Mouse (Mus musculus): ENCODE results near the gene Ppara.
A peak's percentile ranks its signal among the peaks of the same experiment; 100 is the strongest.

Ppara gene

DNA sequence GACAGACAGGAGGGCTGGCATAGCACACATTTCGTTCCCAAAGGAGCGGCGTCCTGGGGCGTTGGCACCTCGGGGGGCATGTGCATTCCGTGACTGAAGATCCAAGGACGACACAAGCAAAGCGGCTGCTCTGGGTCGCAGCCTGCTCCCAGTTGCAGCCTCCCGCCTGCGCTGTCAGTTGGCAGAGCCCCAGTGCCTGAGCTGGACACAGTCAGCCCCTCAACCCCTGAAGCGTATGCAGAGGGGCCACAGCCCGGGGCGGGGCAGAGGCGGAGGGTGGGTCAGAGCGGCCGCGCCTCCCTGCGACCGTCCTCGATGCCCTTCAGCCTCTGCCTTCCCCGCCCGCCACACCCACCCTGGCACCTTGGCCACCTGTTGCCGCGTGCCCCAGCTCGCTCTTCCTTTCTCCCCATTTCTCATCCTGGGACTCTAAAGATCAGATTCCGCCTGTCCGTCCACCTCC lies at the start of gene Ppara:
Gene Ppara (plus strand): TSS at position 413 of the 463 bp plus-strand sequence.
- no peak for DNase-seq (ENCODE audit: low spot score in 2 of 2)

DNA sequence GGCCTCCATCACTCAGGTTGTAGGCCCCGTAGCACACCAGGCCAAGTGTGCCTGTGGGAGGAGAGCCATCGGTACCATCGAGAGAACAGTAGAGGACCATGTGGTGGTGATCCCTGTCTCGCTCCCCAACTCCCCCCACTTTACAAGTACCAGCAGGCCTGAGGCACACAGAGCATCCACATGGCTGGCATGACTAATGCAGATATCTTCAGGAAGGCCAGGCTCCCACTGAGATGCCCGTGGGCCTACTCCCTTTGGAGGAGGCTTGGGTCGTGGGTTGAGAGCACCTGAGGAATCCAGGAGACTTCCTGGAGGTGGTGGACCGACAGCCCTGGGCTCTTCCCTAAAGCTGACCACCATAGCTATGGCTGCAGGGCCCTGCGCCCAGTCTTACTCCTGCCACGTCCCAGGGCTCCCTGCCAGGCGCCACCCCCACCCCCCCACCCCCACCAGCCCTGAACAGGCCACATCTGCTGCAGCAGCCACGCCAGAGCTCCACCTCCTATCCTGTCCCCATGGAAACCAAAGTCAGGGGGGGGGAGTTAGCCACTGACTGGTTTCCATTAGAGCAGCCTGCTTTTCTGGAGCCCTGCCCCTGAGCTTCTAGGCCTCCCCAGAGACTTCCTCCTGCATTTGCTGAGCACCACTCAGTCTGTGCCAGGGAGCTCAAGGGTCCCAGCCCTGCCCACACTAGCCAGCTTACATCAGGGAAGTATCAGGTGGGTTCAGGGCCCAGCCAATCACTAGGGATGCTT lies 48.0 kb upstream of the Ppara start:
- peak in 1 of 2 experiments; percentile 68 for DNase-seq (ENCODE audit: low spot score in 2 of 2)

DNA sequence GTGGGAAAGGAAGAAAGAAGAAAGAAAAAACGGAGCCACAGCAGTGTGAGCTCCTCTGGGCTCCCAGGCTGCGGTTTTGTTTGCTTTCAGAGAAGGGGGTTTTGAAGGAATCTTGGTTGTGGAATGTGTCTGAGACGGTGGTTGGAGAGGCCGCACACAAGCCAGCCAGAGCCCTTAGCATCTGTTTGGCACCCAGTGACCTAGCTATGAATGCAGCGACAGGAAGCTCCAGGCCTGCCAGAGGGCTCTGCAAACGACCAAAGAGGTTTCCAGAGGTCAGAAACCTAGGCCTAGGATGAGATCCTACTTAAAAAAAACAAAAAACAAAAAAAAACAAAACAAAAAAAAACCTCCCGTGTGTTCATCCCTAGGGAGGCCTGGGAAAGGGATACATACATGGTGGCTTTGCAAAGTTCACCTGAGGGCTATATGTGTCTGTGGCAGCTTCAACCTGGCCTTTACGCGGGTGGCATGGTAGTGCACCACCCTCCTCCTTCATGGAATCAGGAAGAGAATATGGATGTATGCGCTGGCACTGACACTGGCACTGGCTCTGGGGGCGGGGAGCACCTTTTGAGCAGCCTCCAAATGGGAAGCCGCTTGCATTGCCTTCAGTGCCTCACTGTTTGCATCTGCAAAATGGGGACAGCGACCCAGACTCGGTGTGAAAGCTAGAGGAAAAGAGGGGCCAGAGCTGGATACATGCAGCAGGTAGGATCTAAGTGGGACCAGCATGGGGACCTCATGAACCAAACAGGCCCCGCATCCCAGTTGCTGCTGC lies 47.0 kb upstream of the Ppara start:
- DNase-seq (ENCODE audit: low spot score in 2 of 2) = no peak

DNA sequence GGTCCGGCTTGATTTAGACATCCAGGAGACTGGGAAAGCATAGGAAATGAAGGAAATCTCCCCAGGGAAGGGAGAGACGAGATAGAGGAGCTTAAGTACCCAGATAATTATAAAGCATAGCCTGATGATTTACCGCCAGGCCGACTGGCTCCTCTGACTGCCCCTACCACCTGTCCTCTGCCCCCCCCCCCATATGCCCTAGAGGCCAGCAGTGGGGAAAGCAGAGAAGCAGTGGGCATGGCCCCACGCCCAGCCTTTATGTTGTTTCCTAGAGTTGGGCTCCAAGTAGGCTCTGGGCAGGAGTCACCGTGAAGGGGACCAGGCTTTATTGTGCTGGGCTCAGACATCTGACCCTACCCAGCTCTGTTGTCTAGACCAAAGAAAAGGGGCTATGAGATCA lies 46.0 kb upstream of the Ppara start:
- DNase-seq (ENCODE audit: low spot score in 2 of 2) = no peak

DNA sequence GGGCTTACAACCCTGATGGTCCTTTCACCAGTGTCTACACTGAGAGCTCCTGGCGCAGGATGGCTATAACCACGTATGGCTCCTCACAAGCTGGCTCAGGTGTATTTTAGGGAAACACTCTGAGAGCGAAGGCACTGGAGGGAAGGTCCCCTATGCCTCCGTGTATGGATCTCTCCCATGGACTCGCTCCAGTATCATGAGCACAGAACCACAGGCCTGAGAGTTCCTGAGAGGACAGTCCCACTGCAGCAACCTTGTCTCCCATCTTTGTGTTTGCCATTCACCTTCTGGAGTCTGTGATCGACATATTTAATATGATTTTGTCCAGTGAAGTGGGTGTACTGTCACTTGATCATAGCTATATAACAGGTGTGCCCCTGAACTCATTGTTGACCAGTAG lies 45.3 kb upstream of the Ppara start:
- DNase-seq (ENCODE audit: low spot score in 2 of 2) = no peak

DNA sequence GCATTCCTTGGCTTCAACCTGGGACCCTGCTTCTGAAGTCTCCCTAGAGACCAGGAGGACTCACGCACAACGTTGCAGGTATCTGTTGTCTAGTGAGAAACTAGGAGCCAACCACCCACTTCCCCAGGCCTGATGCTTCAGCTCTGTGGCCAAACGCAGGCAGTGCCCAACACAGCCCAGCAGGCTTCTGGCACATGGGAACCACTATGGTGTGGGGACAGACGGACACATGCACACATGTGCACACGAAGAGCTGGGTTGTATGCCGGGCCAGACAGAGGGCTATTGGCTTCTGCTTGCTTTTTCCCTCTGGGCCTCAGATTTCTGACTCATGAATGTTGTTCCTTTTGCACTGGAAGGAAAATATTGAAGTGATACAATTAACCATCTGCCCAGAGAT lies 44.7 kb upstream of the Ppara start:
- no peak for DNase-seq (ENCODE audit: low spot score in 2 of 2)

DNA sequence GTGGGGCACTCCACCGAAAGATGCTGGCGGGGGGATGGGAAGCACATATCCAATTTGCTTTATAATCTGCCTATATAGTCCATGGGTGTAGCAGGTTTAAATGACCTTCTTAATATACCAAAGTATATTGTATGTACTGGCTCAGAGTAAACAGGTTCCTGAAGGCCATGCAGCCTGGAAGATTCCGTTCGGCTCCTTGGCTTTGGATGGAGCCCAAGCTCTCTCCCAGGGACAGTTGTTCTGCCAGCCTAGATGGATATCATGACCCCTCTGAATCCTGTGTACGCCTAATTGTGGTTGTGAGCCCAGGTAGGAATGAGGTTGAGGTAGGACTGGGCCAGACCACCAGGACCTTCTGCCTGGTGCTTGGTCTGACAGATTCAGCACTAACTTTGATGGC lies 43.9 kb upstream of the Ppara start:
- DNase-seq (ENCODE audit: low spot score in 2 of 2) = no peak

DNA sequence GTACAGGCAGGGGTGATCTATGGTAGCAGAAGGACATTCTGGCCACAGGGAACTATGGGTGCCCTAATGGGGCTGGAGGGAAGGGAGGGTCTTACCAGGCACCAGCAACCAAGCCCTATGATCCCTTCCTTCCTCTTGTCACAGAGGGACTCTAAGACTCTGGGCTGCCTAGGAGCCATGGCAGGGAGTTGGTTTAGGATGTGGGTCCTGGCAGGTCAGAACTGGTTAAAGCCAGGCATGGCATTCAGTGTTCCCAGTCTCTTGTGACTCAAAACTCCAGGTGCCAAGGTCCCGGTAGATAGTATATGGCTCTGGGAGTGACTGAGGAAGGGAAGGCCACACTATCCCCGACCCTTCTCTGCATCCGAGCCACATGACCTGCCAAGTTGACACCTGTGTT lies 41.7 kb upstream of the Ppara start:
- no peak for DNase-seq (ENCODE audit: low spot score in 2 of 2)

DNA sequence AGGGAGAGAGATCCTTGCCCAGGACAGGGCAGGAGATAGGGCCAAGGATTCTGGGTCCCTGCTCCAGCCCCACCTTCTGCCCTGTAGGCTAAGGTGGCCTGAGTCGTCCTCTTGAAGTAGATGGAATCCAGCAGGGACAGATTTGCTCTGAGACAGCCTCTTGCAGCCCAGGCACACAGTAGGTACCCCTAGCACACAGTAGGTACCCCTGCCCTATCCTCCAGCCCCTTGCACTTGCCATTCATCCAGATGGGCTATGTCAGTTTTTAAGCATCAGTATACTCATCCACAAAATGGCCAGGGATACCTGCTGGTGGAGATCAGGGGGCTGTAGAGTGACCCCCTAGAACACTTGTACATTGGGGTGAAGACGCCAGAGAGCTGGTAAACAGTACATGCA lies 41.0 kb upstream of the Ppara start:
- DNase-seq (ENCODE audit: low spot score in 2 of 2) = no peak

DNA sequence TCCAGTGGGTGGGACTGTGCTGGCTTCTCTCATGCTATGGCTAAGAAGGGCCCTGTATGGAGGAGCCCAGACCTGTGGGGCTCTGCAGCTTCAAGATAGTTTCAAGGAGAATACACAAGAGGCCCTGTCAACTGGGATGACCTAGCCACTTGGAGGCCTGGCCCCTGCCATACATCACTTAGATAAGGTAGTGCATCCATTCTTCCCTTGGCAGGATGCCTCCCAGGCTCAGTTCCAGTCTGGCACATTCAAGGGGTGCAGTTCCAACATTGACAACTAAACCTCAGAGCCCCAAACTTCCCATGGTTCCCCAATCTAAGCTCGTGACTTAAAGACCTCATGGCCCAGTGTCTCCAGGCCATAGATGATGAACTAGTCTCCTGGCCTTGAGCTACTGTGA lies 40.4 kb upstream of the Ppara start:
- no peak for DNase-seq (ENCODE audit: low spot score in 2 of 2)

DNA sequence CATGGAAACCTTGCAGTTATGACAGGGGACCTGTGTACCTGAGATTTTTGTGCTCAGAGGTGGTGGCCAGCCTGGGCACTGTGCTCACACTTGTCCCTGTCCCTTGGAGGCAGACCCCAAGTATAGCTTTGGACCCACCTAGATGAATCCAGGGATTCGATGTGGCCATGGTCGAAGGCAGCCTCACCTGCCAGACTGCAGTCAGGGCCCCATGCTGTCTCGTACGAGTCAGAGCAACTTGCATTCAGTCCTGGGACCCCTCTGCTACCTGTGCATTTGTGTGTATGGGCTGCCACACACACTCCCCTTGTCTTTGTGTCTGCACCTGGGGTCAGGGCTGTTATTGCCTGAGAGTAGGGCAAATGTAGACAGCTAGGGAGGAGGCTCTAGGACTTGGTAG lies 39.5 kb upstream of the Ppara start:
- no peak for DNase-seq (ENCODE audit: low spot score in 2 of 2)

DNA sequence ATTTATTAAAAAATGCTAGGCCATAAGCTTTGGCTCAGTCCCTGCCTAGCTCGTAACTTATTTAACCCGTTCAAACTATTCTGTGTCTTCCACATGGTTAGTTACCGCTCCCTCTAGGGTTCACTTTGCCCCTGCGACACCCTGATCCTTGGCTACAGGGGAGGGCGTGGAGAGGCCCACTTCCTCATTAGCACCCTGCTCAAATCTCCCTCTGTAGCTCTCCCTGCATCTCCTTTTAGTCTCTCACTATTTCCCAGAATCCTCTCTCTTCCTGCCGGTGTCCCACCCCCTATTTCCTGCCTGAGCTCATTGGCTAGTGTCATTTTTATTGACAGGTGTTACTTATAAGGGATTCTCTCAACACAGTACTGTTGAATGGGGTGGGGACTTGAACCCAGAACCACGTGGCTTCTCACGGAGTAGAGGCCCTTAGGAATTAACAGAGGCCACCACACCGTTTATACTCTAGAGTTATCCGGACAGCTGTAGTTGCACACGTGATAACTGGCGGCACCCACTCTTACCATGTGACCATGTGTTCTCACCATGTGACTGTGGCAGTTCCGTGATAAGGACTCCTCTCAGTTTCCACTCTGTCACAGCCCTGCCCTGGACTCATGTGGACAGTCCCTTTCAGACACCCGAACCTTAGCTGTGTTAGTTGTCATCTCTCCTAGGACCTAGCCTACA lies 36.3 kb upstream of the Ppara start:
- DNase-seq (ENCODE audit: low spot score in 2 of 2) = no peak

DNA sequence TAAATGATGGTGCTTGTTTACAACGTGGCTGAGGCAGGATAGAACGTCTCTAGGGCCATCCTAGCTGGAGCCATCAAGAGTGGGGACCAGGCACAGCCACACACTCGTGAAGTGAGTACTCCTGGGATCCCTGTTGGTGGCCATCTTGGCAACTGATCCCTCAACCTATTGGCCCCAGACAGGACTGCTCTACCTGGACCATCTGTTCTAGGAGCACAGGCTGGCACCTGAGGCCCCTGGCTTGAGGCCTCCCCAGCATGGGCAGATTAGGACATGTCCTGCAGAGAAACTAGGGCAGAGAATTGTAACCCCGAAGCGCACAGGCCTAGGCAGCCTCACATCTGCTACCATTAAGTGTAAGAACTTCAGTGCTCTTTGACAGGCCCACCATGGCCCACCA lies 35.3 kb upstream of the Ppara start:
- no peak for DNase-seq (ENCODE audit: low spot score in 2 of 2)

DNA sequence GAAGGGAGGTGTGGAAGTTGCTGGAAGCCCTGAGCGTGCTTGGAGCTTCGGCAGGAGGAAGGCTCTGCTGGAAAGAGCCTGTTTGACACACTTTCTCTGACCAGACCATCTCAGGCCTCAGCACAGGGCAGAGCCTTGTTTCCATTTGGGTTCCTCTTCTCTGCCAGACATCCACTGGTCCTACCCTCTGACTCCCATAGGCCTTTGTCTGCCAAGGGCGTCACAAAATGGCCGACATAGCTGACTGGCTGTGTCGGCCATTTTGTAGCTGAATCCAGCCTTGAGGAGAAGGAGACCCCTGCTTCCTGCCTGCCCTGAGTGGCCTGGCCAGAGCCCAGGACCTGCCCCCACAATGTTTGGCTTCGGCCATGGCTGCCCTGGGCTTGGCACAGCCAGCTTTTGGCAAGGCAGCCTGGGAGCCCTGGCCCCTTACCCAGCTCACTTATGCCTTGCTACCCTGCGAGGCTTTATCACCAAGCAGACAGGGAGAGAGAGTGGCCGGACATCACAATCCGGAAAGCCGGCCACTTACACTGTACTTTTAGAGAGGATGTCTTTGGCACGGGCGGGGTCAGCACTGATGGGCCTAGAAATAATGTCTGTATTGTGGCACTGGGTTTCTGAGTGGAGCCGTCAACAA lies 34.8 kb upstream of the Ppara start:
- DNase-seq (ENCODE audit: low spot score in 2 of 2) = no peak

DNA sequence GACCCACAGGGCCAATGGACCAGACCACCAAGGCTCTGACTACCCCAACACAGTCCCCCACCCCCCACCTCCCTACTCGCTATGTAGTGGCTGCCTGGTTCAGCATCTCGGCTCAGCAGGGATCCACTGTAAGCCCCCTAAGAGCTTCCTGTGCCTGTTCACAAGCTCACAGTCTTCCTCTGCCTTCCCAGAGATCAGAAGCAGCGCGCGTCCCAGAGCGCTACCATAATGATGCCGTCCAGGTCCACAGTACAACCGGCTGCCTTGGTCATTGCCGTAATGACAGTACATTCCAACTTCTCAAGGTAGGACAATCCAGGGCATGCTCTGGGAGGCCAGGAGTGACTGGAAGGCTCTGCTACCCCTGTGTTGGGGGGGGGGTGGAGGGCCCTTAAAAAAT lies 34.1 kb upstream of the Ppara start:
- DNase-seq (ENCODE audit: low spot score in 2 of 2) = no peak

DNA sequence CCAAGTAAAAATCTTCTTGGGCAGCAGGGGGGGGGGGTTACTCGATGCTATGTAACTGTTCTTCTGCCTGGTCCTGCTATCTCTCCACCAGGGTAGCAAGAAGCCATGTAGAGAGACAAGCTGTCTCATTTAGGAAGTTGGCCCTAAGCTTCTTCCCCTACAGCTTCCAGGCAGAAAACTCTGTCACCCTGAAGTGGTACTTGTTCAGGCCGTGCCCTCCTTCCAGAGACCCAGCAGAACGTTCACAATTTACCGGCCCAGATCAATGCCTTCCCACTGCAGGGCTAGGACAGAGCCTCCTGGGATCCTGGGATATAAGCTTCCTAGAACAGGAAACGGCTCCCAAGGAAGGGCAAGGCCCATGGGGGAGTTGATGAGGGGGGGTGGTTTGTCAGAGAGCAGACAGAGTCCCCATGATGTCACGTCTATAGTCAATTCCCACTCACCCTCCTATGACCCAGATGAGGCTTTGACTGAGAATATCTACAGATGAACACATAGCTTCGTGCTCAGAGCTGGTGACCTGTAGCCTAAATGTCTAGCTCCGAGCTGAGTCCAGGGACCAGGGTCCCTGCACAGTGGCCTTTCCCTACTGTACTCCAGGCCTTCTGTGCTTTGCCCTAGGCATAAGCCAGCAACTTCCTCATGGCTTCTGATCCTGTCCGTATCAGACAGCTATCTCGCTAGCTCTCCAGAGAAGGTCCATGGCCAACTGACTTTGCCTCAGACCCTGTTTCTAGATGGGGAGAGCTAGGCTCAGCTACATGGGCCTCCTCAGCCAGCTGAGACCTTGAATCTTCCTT lies 33.5 kb upstream of the Ppara start:
- no peak for DNase-seq (ENCODE audit: low spot score in 2 of 2)

DNA sequence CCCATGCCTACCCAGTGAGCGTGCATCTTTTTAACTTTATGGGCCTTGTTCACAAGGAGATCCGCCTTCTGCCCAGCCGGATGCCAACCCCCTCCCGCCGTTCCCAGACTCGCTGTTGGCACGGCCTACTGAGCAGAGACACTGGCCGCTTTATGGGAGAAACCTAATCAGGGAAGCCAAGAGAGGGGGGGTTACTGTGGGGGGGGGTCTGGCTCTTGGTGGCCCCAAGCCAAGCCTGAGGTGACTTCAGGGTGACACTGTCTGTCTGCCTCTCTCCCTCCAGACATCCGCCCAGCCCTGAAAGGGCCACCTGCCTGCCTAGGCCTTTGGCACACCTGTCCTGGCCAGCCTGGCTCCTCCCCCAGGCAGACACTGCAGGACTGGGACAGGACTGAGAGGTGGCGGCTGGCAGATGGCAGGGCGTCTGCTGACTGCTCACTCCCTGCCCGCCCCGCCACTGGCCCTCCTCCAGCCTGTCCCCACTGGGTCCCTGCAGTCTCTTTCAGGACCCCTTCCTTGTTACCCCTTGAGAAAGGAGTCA lies 32.3 kb upstream of the Ppara start:
- peak in 1 of 2 experiments; percentile 70 for DNase-seq (ENCODE audit: low spot score in 2 of 2)

DNA sequence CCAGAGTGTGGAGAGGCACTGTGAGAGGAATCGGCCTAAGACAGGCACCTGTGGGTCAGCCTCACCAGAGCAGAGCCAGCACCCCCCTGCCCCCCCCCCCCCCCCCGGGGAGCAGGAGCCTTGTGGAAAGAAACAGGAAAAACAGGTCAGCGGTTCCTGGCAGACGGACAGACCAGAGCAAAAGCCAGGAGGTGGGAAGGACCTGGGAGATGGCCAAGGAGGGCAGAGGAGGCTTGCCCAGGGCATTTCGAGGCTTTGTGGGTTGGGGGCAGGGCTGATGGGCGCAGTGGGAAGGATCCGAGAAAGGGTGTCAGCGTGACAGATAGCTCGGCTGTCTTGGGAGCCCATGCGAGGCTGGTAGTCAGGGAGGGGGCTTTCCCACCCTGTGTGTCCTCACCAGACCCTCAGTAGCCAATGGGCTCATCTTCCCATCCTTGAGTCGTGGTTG lies 31.6 kb upstream of the Ppara start:
- DNase-seq (ENCODE audit: low spot score in 2 of 2) = no peak

DNA sequence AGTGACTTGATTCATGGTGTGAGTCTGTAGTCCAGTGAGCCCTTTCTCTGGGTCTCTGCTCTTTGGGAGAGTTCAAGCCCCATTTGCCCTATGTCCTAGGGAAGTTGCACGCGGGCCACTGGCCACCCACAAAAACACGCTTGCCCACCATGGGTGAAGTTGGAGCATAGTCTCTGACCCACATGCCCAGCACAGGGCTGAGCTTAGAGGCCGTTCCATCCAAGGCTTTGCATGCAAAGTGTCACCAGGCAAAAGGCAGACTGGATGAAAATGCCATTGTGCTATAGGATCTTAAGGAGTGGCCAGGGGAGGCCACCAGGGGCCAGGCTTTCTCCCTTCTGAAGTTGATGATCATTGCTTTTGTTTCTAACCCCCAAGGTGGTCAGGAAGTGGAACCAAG lies 30.9 kb upstream of the Ppara start:
- DNase-seq (ENCODE audit: low spot score in 2 of 2) = no peak

DNA sequence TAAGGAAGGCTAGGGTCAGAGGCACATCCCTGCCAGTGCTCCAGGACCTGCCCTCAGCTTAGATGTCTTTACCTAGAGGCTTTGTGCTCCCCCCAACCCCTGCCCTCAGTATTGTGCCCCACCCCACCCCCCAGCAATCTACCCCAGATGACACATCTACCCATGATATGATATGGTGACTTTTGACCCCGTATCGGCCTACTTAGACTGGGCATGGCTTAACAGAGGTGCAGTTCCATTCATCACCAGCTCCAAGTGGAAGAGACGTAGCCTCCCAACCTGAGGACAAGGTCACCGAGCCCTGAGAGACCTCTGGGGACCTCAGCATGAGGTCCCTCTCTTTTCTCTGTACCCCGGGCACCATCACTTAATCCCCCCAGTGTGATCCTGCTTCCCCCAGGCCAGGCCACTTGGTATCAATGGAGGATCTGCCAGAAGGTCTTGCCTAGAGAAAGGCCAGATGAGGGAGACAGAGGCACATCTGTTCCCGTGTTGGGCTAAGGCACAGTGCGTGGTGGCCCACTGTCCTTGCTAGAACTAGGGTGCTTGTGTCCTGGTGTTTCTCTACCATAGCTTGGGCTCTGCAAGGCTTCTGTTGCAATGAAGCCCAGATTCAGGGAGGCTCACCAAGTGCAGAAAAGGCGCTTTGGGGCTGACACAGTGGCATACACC lies 30.3 kb upstream of the Ppara start:
- DNase-seq (ENCODE audit: low spot score in 2 of 2) = no peak
